Mouse (Mus musculus) gastrocnemius, adult 8-10 months (tissue): ENCODE data around the gene Tmc2. TPM values are rescaled to one million over a fixed set of nuclear protein-coding genes. Genes with fewer than 3 reads are reported as not detected.

Source experiments
- DNase-seq, 2 experiments: peaks; one replicate each; pipeline ENCODE4 v3.0.0; 2022; ENCODE audit warnings: low spot score in 2 of 2
- total RNA-seq, 4 experiments: library from RNA; stranded (reverse); gene quantifications; 2 replicates each; pipeline ENCODE4 v1.2.4; 2022

The Tmc2 gene
- total RNA-seq, 4 experiments from 2014 or later: not detected

DNA sequence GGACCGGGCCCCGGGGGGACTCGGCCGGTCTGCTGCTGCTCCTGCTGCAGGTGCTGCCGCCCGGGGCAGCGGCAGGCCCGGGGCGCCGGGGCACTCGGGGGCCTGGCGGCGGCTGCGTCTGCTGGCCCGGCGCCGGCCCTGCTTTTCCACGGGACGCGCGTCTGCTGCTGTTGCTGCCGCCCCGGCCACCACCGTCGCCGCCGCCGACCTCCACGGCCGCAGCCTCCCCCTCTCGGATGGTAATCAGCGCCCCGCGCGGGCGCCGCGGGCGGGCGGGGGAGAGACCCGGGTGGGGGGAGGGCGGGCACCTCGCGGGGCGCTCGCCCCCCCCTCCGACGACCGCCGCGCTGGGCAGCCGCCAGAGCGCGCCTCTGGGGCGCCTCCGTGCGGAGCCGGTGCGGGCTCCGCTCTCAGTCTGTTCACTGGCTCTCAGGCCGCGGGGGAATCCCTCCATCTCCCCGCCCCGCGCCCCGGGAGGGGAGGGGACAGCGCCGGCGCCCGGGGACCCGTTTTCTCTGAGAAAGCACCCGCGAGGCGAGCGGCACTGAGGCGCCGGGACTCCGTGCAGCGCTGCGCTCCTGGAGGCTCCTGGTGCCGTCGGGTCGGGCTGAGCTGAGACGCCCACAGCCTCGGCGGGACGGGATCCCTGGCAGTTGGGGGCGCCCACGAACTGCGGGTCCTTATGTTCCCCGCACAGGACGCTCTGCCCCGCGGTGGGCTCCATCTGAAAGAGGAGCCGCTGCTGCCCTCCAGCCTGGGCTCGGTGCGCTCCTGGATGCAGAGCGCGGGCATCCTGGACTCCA, 100.5 kb downstream of the Tmc2 start:
- DNase-seq: no peak

- no peak for DNase-seq
These were observed 101.2 kb downstream of the Tmc2 start for GRCm38 (mm10) chr2:130296134-130296745.

DNA sequence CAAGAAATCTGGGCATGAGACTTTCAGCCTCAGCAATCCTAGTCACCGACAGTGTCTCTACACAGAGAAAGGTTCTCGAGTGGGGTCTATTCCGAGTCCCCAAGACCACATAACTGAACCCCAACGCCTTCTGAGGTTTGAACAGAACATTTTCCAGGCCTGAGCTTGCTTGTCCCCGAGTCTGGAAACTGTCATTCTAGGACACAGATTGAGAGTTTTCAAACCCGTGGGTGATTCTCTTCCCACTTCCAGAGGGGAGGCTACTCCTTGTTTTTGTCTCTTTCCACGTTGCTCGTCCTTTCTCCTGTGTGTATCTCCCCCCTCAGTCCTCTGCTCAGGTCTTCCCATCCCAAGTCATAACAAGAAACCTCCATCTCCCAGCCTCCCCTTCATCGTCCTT, 102.6 kb downstream of the Tmc2 start:
- no peak for DNase-seq

DNA sequence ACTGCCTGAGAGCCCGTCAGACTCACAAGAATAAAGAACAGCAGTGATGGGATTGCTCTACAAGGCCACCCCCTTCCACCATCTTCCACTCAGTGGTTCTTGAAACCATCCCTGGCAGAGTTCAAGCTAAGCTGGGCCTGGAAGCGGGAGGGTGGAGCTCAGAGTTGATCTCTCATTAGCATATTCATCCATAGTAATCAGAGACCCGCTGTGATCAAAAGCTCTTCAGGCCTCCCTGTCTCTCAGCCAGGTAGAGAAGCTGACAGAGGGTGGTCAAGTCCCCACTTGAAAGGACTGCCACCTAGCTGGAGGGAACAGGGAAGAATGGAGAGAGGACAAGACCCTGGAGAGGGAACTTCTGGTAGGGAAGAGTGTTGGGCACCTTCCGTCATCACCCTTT, 108.0 kb downstream of the Tmc2 start:
- no peak for DNase-seq

Other genes starting within 250 kb of the Tmc2 start
- not detected for gene Tgm3, start 182.8 kb upstream of the Tmc2 start, total RNA-seq
- not detected for gene Tgm6, start 82.8 kb upstream of the Tmc2 start, total RNA-seq
- gene Snrpb, start 15.8 kb upstream of the Tmc2 start, total RNA-seq: 100 to 1,000 TPM; 130 to 142 (median 138) TPM
- gene Nop56, start 79.2 kb downstream of the Tmc2 start, total RNA-seq: 10 to 100 TPM; 28.5 to 45.1 (median 31.8) TPM
- 100 to 1,000 TPM; 364 to 434 (median 425) TPM for gene Idh3b, start 89.4 kb downstream of the Tmc2 start, total RNA-seq
- under 1 TPM; 0.12 to 0.29 (median 0.20) TPM for gene Ebf4, start 100.0 kb downstream of the Tmc2 start, total RNA-seq
- 1 to 10 TPM; 1.1 to 2.7 (median 2.4) TPM for gene Cpxm1, start 202.4 kb downstream of the Tmc2 start, total RNA-seq
- gene Gm28372, start 210.0 kb downstream of the Tmc2 start, total RNA-seq: not detected
- not detected for gene 1700020A23Rik, start 210.1 kb downstream of the Tmc2 start, total RNA-seq
- not detected for gene Tmem239, start 211.3 kb downstream of the Tmc2 start, total RNA-seq
- 10 to 100 TPM; 13.2 to 20.5 (median 18.2) TPM for gene Vps16, start 229.1 kb downstream of the Tmc2 start, total RNA-seq
- gene Pced1a, start 229.5 kb downstream of the Tmc2 start, total RNA-seq: 1 to 10 TPM; 3.7 to 6.2 (median 3.8) TPM